Mouse (Mus musculus) liver, embryonic 14.5 days (tissue): Measurements from ENCODE around the gene Smarca4. TPM values are rescaled to one million over a fixed set of nuclear protein-coding genes. Genes with fewer than 3 reads are reported as not detected.

Source experiments
- ATAC-seq: fragments of 200-750 bp; cut with Nextera tagmentation; 2 replicates; pipeline ENCODE4 v1.8.0; 2017; ENCODE audit warnings: moderate number of reproducible peaks, mild to moderate bottlenecking, moderate library complexity; ENCODE audit not compliant: insufficient read depth
- DNase-seq, 3 experiments: peaks; one replicate each; pipeline ENCODE4 v3.0.0-alpha.2; 2012 to 2013; ENCODE audit warnings: low read depth in 3 of 3, low spot score in 3 of 3
- H3K27ac ChIP-seq: fragments of 300-500 bp; sonication (generic); 2 replicates; pipeline ENCODE4 v1.5.1; 2014; ENCODE audit warnings: moderate library complexity, mild to moderate bottlenecking, control low read depth, inconsistent platforms
- H3K27me3 ChIP-seq: fragments of 300-500 bp; sonication (generic); 2 replicates; pipeline ENCODE4 v1.6.1; 2014; ENCODE audit warnings: mild to moderate bottlenecking, low read length, moderate library complexity; ENCODE audit not compliant: control insufficient read depth, insufficient read depth
- H3K36me3 ChIP-seq: fragments of 300-500 bp; sonication (generic); replicated peaks from 2 replicates; pipeline ENCODE4 v1.6.1; 2014; ENCODE audit warnings: low read depth; ENCODE audit not compliant: control insufficient read depth, insufficient read depth
- H3K4me1 ChIP-seq, 2 experiments: fragments of 200-500 bp in 1 of 2; fragments of 300-500 bp in 1 of 2; sonication (generic) in 1 of 2; replicated peaks; 2 replicates each; pipeline ENCODE4 v1.6.1; 2012 to 2014; ENCODE audit warnings: antibody characterized with exemption in 1 of 2, inconsistent platforms in 1 of 2, low read length in 1 of 2; ENCODE audit not compliant: control insufficient read depth in 2 of 2, insufficient read depth in 2 of 2
- H3K4me2 ChIP-seq: fragments of 300-500 bp; sonication (generic); 2 replicates; pipeline ENCODE4 v1.6.1; 2014; ENCODE audit warnings: low read depth, mild to moderate bottlenecking, control low read depth, moderate library complexity
- H3K4me3 ChIP-seq, 2 experiments: fragments of 200-500 bp in 1 of 2; fragments of 300-500 bp in 1 of 2; sonication (generic) in 1 of 2; 2 replicates each; pipeline ENCODE4 v1.5.1; 2012 to 2014; ENCODE audit warnings: low read depth in 2 of 2, low read length in 2 of 2, mild to moderate bottlenecking in 2 of 2, control low read depth in 1 of 2, inconsistent platforms in 1 of 2, moderate library complexity in 1 of 2; ENCODE audit not compliant: insufficient read depth in 1 of 2
- H3K9ac ChIP-seq: fragments of 300-500 bp; sonication (generic); replicated peaks from 2 replicates; pipeline ENCODE4 v1.6.1; 2014; ENCODE audit warnings: mild to moderate bottlenecking, control low read depth, moderate library complexity
- H3K9me3 ChIP-seq: fragments of 300-500 bp; sonication (generic); 2 replicates; pipeline ENCODE4 v1.6.1; 2016; ENCODE audit warnings: low read length, mixed read lengths; ENCODE audit not compliant: control insufficient read depth
- CTCF ChIP-seq: IDR thresholded peaks from 2 replicates; pipeline ENCODE4 v1.5.1; 2016; ENCODE audit warnings: antibody characterized with exemption, low read depth, control low read depth
- EP300 ChIP-seq: IDR thresholded peaks from 2 replicates; pipeline ENCODE4 v1.6.1; 2016; ENCODE audit warnings: antibody characterized with exemption, low read depth
- WGBS: fragments of 180-500 bp; shearing (Covaris S2); extraction: QIAGEN DNeasy Blood & Tissue Kit; methylation state at CpG from one replicate; pipeline ENCODE4 v1.1.7; 2014; ENCODE audit not compliant: insufficient replicate concordance; 5-methylcytosine and 5-hydroxymethylcytosine counted together
- polyA plus RNA-seq, 2 experiments: library from polyadenylated mRNA; depleted of rRNA in 1 of 2; stranded (reverse) in 1 of 2; unstranded in 1 of 2; fragments of >200 nt; fragmentation: Nextera tagmentation in 1 of 2; extraction: Ambion mirVana in 1 of 2; gene quantifications; 2 replicates each; pipeline versions ENCODE4 v1.2.1 to v1.2.3; 2012 to 2014

Gene Smarca4
- polyA plus RNA-seq, 2 experiments = 17.7 to 20.6 TPM

DNA sequence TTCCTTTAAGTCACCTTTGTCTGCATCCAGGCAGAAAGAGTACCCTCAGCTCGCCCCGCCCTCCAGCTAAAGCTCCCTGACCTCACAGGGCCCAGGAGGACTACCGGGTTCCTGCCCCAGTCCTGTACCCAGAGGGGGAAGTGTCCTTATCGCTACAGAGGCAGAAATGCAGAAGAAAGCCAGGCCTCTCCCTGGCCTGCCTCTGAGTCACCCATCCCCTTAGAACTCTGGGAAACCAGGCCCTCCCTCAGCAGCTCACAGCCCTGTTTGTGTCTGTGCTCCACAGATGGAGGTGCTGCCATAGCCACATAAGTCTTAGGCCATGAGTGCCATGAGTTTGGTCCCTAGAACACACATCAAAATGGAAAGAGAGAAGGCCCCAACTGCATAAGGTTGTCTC lies 99.3 kb downstream of the Smarca4 start:
- 0 out of 2 replicates have a peak overlapping the region, but pooled peaks have one; percentile 20 for H3K9ac ChIP-seq
- WGBS = 3% methylated on average over 4 of the region's 4 CpGs
- no peaks in the 10 kb centered on the region for H3K9me3 ChIP-seq
- peaks cover 11 to 23% of the 10 kb centered on the region in 2 experiments for H3K4me1 ChIP-seq
- ATAC-seq (peak; percentile 92), DNase-seq (peak; percentile 44 to 71 (median 53))
- no peak overlapping the region for H3K4me3 ChIP-seq
- TF ChIP-seq CTCF = peak; percentile 11; the same call in 1 of the 2 replicates
- no peak for TF ChIP-seq EP300
- H3K27me3 ChIP-seq = no peaks in the 10 kb centered on the region
- H3K36me3 ChIP-seq = no peaks in the 10 kb centered on the region
- H3K27ac ChIP-seq = peak overlapping the region; percentile 37; the same call in 1 of the 2 replicates
- peak overlapping the region; percentile 1; the same call in 1 of the 2 replicates for H3K4me2 ChIP-seq

GRCm38 (mm10) chr9:21717015-21717414 lies 101.0 kb downstream of the Smarca4 start:
- 45% methylated on average over 2 of the region's 2 CpGs for WGBS
- DNase-seq = no peak
- no peak overlapping the region for H3K9ac ChIP-seq
- TF ChIP-seq CTCF (no peak), EP300 (no peak)
- no peaks in the 10 kb centered on the region for H3K36me3 ChIP-seq
- H3K4me3 ChIP-seq = no peak overlapping the region
- no peak overlapping the region for H3K27ac ChIP-seq
- no peak overlapping the region for H3K4me2 ChIP-seq
- ATAC-seq = no peak
- H3K27me3 ChIP-seq = no peaks in the 10 kb centered on the region
- H3K4me1 ChIP-seq = peaks cover 11 to 23% of the 10 kb centered on the region in 2 experiments
- H3K9me3 ChIP-seq = no peaks in the 10 kb centered on the region

DNA sequence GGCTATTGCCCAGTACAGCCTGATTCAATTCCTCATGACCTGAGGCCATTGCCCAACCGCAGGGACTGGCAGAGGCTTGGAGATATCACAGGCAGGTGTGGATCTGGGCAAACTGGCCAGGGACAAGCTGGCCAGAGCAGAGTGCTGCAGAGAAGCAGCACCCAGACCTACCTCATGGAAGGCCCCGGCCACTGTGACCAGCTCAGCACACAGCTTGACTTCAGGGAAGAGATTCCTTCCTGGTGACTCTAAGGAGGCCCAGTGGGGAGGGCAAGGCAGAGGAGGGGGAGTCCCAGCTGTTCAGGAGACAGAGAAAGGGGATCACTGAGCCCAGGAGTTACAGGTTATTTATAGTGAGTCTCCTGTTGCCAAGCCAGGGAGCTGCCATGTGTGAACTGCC lies 105.1 kb downstream of the Smarca4 start:
- DNase-seq (no peak), ATAC-seq (no peak)
- H3K27me3 ChIP-seq = no peaks in the 10 kb centered on the region
- no peaks in the 10 kb centered on the region for H3K36me3 ChIP-seq
- H3K9me3 ChIP-seq = no peaks in the 10 kb centered on the region
- peaks cover 8 to 26% of the 10 kb centered on the region in 2 experiments for H3K4me1 ChIP-seq
- WGBS = 77% methylated on average over 2 of the region's 2 CpGs
- no peak overlapping the region for H3K4me3 ChIP-seq
- H3K27ac ChIP-seq = no peak overlapping the region
- no peak overlapping the region for H3K4me2 ChIP-seq
- TF ChIP-seq CTCF (no peak), EP300 (no peak)
- H3K9ac ChIP-seq = no peak overlapping the region

GRCm38 (mm10) chr9:21723377-21724146 lies 107.6 kb downstream of the Smarca4 start, which contains the start of gene Ldlr:
Gene Ldlr, plus strand, starts transcription at chr9:21723483.
- WGBS = under 1% methylated on average over 47 of the region's 47 CpGs
- H3K27me3 ChIP-seq = no peaks in the 10 kb centered on the region
- no peaks in the 10 kb centered on the region; the same call in 1 of the 2 replicates for H3K36me3 ChIP-seq
- DNase-seq (peak; percentile 87 to 92 (median 87)), ATAC-seq (peak; percentile 81)
- H3K4me3 ChIP-seq = peak within 1 kb of the TSS; percentile 86 to 87
- H3K27ac ChIP-seq = peak within 1 kb of the TSS; percentile 89
- H3K9me3 ChIP-seq = no peaks in the 10 kb centered on the region
- H3K4me2 ChIP-seq = peak within 1 kb of the TSS; percentile 97
- peak; percentile 40; the same call in 1 of the 2 replicates for TF ChIP-seq EP300
- TF ChIP-seq CTCF = no peak
- peak within 1 kb of the TSS; percentile 88 for H3K9ac ChIP-seq
- H3K4me1 ChIP-seq = peaks cover 14 to 27% of the 10 kb centered on the region in 2 experiments

GRCm38 (mm10) chr9:21724147-21724536 lies 108.2 kb downstream of the Smarca4 start:
- under 1% methylated on average over 18 of the region's 18 CpGs for WGBS
- H3K27ac ChIP-seq = peak overlapping the region; percentile 89
- H3K9me3 ChIP-seq = no peaks in the 10 kb centered on the region
- no peaks in the 10 kb centered on the region; the same call in 1 of the 2 replicates for H3K36me3 ChIP-seq
- H3K27me3 ChIP-seq = no peaks in the 10 kb centered on the region
- H3K4me2 ChIP-seq = peak overlapping the region; percentile 97
- peak; percentile 84 for ATAC-seq
- peaks cover 14 to 28% of the 10 kb centered on the region in 2 experiments for H3K4me1 ChIP-seq
- DNase-seq = peak; percentile 72 to 80 (median 80)
- peak overlapping the region; percentile 70 for H3K9ac ChIP-seq
- H3K4me3 ChIP-seq = peak overlapping the region; percentile 86 to 87
- no peak for TF ChIP-seq CTCF
- TF ChIP-seq EP300 = no peak
